9 mouse cellular contexts compared by ENCODE assay signal in genomic region chr15:99723120-99723514, GRCm38 (mm10). TPM values are rescaled to one million over a fixed set of nuclear protein-coding genes. Genes with fewer than 3 reads are reported as not detected.
DNase-seq lines count a peak whose midpoint lies in the region; ATAC-seq and TF ChIP-seq lines count a peak whose summit lies in the region.
"Had no signal": no experiment of that assay in that cellular context is flagged by ENCODE, and none has a peak within 500 bp of the region (broad histone marks: within the 10 kb centered on the region; RNA-seq: fewer than 3 reads in every experiment).

No protein-coding gene starts in this region.

- TF ChIP-seq POLR2A in cortical plate, adult 2 months (IDR thresholded peaks at IDR 0.05; ENCODE audit: extremely low read depth, insufficient read depth, low read length): no peak

- no peak for DNase-seq in kidney, adult 11 months
- no peak for DNase-seq in heart, postnatal 0 days (ENCODE audit: low spot score)
- peak; percentile 31 for DNase-seq in liver, postnatal 0 days
- no peak for DNase-seq in thymus, postnatal 4 days
- DNase-seq in right cerebral cortex, postnatal 36 days (ENCODE audit: low spot score in 2 of 2): no peak
- DNase-seq in gastrocnemius, adult 18-20 months (ENCODE audit: low spot score): no peak

- no peak for ATAC-seq in kidney, embryonic 14.5 days (ENCODE audit: low FRiP score, low TSS enrichment)
- ATAC-seq in heart, postnatal 0 days (ENCODE audit: insufficient read depth, low read depth): no peak
- no peak for ATAC-seq in liver, postnatal 0 days

- H3K27ac ChIP-seq in kidney, embryonic 14.5 days (ENCODE audit: low read depth, low read length): peak overlapping the region; percentile 95
- peak overlapping the region; percentile 38 for H3K27ac ChIP-seq in cortical plate, adult 2 months (ENCODE audit: insufficient read depth, low read length)
- peak overlapping the region; percentile 98 for H3K27ac ChIP-seq in heart, postnatal 0 days (ENCODE audit: low read depth)
- H3K27ac ChIP-seq in liver, postnatal 0 days (ENCODE audit: low read depth): peak overlapping the region; percentile 91

- no peaks in the 10 kb centered on the region for H3K9me3 ChIP-seq in kidney, embryonic 14.5 days (ENCODE audit: control insufficient read depth, low read length)
- no peaks in the 10 kb centered on the region for H3K9me3 ChIP-seq in heart, postnatal 0 days (replicated peaks; ENCODE audit: control insufficient read depth, low read length)
- H3K9me3 ChIP-seq in liver, postnatal 0 days (ENCODE audit: low read length): no peaks in the 10 kb centered on the region

- H3K27me3 ChIP-seq in kidney, embryonic 14.5 days (ENCODE audit: control insufficient read depth, insufficient read depth, low read length): no peaks in the 10 kb centered on the region
- no peaks in the 10 kb centered on the region for H3K27me3 ChIP-seq in heart, postnatal 0 days (ENCODE audit: control insufficient read depth, insufficient read depth, low read length)
- H3K27me3 ChIP-seq in liver, postnatal 0 days (ENCODE audit: insufficient read depth, low read length): no peaks in the 10 kb centered on the region

- no peak overlapping the region for H3K4me3 ChIP-seq in kidney, embryonic 14.5 days (ENCODE audit: low read length)
- no peak overlapping the region for H3K4me3 ChIP-seq in cortical plate, adult 2 months (ENCODE audit: insufficient read depth, low read length)
- no peak overlapping the region for H3K4me3 ChIP-seq in heart, postnatal 0 days (ENCODE audit: low read depth, low read length)
- H3K4me3 ChIP-seq in liver, postnatal 0 days (ENCODE audit: low read depth, low read length): no peak overlapping the region

- peaks cover 33% of the 10 kb centered on the region for H3K4me1 ChIP-seq in kidney, embryonic 14.5 days (ENCODE audit: control insufficient read depth, insufficient read depth, low read length)
- H3K4me1 ChIP-seq in cortical plate, adult 2 months (ENCODE audit: control insufficient read depth, insufficient read depth, low read length): peaks cover 6% of the 10 kb centered on the region
- H3K4me1 ChIP-seq in heart, postnatal 0 days (ENCODE audit: control insufficient read depth, insufficient read depth): peaks cover 32% of the 10 kb centered on the region
- H3K4me1 ChIP-seq in liver, postnatal 0 days (ENCODE audit: insufficient read depth): peaks cover 21% of the 10 kb centered on the region

- WGBS in kidney, embryonic 14.5 days: 72% methylated on average over 10 of the region's 10 CpGs
- WGBS in heart, postnatal 0 days: 45% methylated on average over 10 of the region's 10 CpGs
- WGBS in liver, postnatal 0 days (ENCODE audit: insufficient replicate concordance): 42% methylated on average over 10 of the region's 10 CpGs

- H3K36me3 ChIP-seq in kidney, embryonic 14.5 days (ENCODE audit: control insufficient read depth, insufficient read depth, low read length): peaks cover 9% of the 10 kb centered on the region
- peaks cover 8% of the 10 kb centered on the region for H3K36me3 ChIP-seq in heart, postnatal 0 days (replicated peaks; ENCODE audit: control insufficient read depth, insufficient read depth, low read length)
- H3K36me3 ChIP-seq in liver, postnatal 0 days (replicated peaks; ENCODE audit: insufficient read depth, low read length): peaks cover 10% of the 10 kb centered on the region

- no peak for TF ChIP-seq EP300 in heart, postnatal 0 days (IDR thresholded peaks at IDR 0.05; ENCODE audit: low read depth)
- TF ChIP-seq EP300 in liver, postnatal 0 days (IDR thresholded peaks at IDR 0.05; ENCODE audit: low read depth): no peak

- H3K4me2 ChIP-seq in kidney, embryonic 14.5 days (replicated peaks; ENCODE audit: low read depth, low read length): no peak overlapping the region
- H3K4me2 ChIP-seq in heart, postnatal 0 days (ENCODE audit: low read depth, low read length): peak overlapping the region; percentile 63; the same call in 1 of the 2 replicates
- peak overlapping the region; percentile 90 for H3K4me2 ChIP-seq in liver, postnatal 0 days (ENCODE audit: low read depth, low read length)

- TF ChIP-seq CTCF in cortical plate, adult 2 months (IDR thresholded peaks at IDR 0.05; ENCODE audit: extremely low read depth, insufficient read depth, low read length): no peak
- no peak for TF ChIP-seq CTCF in heart, postnatal 0 days (IDR thresholded peaks at IDR 0.05; ENCODE audit: low read depth)
- no peak for TF ChIP-seq CTCF in liver, postnatal 0 days (IDR thresholded peaks at IDR 0.05; ENCODE audit: low read depth)

- no peak overlapping the region for H3K9ac ChIP-seq in kidney, embryonic 14.5 days (ENCODE audit: low read depth, low read length)
- H3K9ac ChIP-seq in heart, postnatal 0 days (replicated peaks; ENCODE audit: low read depth, low read length): no peak overlapping the region
- no peak overlapping the region; the same call in 1 of the 2 replicates for H3K9ac ChIP-seq in liver, postnatal 0 days (replicated peaks)

RNA-seq across cellular contexts. Expression of gene Cox14, which starts 2.3 kb away (rescaled TPM):
- polyA plus RNA-seq in kidney, embryonic 14.5 days (2014; fragmentation: Nextera tagmentation; extraction: Ambion mirVana): 184 and 218 TPM in 2 replicates
- polyA plus RNA-seq in cortical plate, adult 2 months (2012; rRNA removed): 226 and 237 TPM in 2 replicates
- total RNA-seq in heart, postnatal 0 days (2014; rRNA removed; ENCODE audit: low replicate concordance): 94.2 and 195 TPM in 2 replicates
- polyA plus RNA-seq in heart, postnatal 0 days (2015; fragmentation: Nextera tagmentation; extraction: Ambion mirVana): 341 and 358 TPM in 2 replicates
- polyA plus RNA-seq in liver, postnatal 0 days (2015; fragmentation: Nextera tagmentation; extraction: Ambion mirVana): 111 and 117 TPM in 2 replicates
- 100 to 1,000 TPM; 139 to 156 TPM for total RNA-seq in gastrocnemius, adult 18-20 months (2021)

RNA-seq across cellular contexts. Expression of gene Gpd1, which starts 5.8 kb away (rescaled TPM):
- 2.0 and 3.1 TPM in 2 replicates for polyA plus RNA-seq in kidney, embryonic 14.5 days (2014; fragmentation: Nextera tagmentation; extraction: Ambion mirVana)
- 55.3 and 60.4 TPM in 2 replicates for polyA plus RNA-seq in cortical plate, adult 2 months (2012; rRNA removed)
- total RNA-seq in heart, postnatal 0 days (2014; rRNA removed; ENCODE audit: low replicate concordance): 8.7 and 16.4 TPM in 2 replicates
- polyA plus RNA-seq in heart, postnatal 0 days (2015; fragmentation: Nextera tagmentation; extraction: Ambion mirVana): 9.0 and 9.9 TPM in 2 replicates
- polyA plus RNA-seq in liver, postnatal 0 days (2015; fragmentation: Nextera tagmentation; extraction: Ambion mirVana): 147 and 150 TPM in 2 replicates
- total RNA-seq in gastrocnemius, adult 18-20 months (2021): 100 to 1,000 TPM; 366 to 449 TPM

RNA-seq across cellular contexts. Expression of gene Gm17349, which starts 17.8 kb away (rescaled TPM):
- not detected in 2 replicates for polyA plus RNA-seq in kidney, embryonic 14.5 days (2014; fragmentation: Nextera tagmentation; extraction: Ambion mirVana)
- polyA plus RNA-seq in cortical plate, adult 2 months (2012; rRNA removed): 1.3 and 1.8 TPM in 2 replicates
- not detected in 2 replicates for total RNA-seq in heart, postnatal 0 days (2014; rRNA removed; ENCODE audit: low replicate concordance)
- polyA plus RNA-seq in heart, postnatal 0 days (2015; fragmentation: Nextera tagmentation; extraction: Ambion mirVana): not detected in 2 replicates
- 1.3 and 2.9 TPM in 2 replicates for polyA plus RNA-seq in liver, postnatal 0 days (2015; fragmentation: Nextera tagmentation; extraction: Ambion mirVana)
- not detected for total RNA-seq in gastrocnemius, adult 18-20 months (2021)
- polyA plus RNA-seq: embryonic facial prominence, embryonic 14.5 days had no signal

RNA-seq across cellular contexts. Expression of gene Smarcd1, which starts 21.2 kb away (rescaled TPM):
- polyA plus RNA-seq in kidney, embryonic 14.5 days (2014; fragmentation: Nextera tagmentation; extraction: Ambion mirVana): 54.3 and 74.2 TPM in 2 replicates
- polyA plus RNA-seq in cortical plate, adult 2 months (2012; rRNA removed): 150 and 157 TPM in 2 replicates
- total RNA-seq in heart, postnatal 0 days (2014; rRNA removed; ENCODE audit: low replicate concordance): 28.4 and 35.7 TPM in 2 replicates
- 16.8 and 20.0 TPM in 2 replicates for polyA plus RNA-seq in heart, postnatal 0 days (2015; fragmentation: Nextera tagmentation; extraction: Ambion mirVana)
- 4.7 and 5.3 TPM in 2 replicates for polyA plus RNA-seq in liver, postnatal 0 days (2015; fragmentation: Nextera tagmentation; extraction: Ambion mirVana)
- total RNA-seq in gastrocnemius, adult 18-20 months (2021): 1 to 10 TPM; 5.8 to 7.4 TPM

RNA-seq across cellular contexts. Expression of gene Cers5, which starts 49.6 kb away (rescaled TPM):
- polyA plus RNA-seq in kidney, embryonic 14.5 days (2014; fragmentation: Nextera tagmentation; extraction: Ambion mirVana): 74.9 and 87.7 TPM in 2 replicates
- 42.5 and 44.5 TPM in 2 replicates for polyA plus RNA-seq in cortical plate, adult 2 months (2012; rRNA removed)
- total RNA-seq in heart, postnatal 0 days (2014; rRNA removed; ENCODE audit: low replicate concordance): 51.6 and 58.7 TPM in 2 replicates
- polyA plus RNA-seq in heart, postnatal 0 days (2015; fragmentation: Nextera tagmentation; extraction: Ambion mirVana): 37.4 and 38.9 TPM in 2 replicates
- polyA plus RNA-seq in liver, postnatal 0 days (2015; fragmentation: Nextera tagmentation; extraction: Ambion mirVana): 6.7 and 7.0 TPM in 2 replicates
- 1 to 10 TPM; 2.9 to 6.2 TPM for total RNA-seq in gastrocnemius, adult 18-20 months (2021)

Comparison
In these comparisons a context has a peak if more than half of its experiments do, and no peak if none do; other contexts are left out.
1. H3K27ac ChIP-seq: peak in every context shown above with its lines; median percentile 98 in heart, postnatal 0 days; 95 in kidney, embryonic 14.5 days; 91 in liver, postnatal 0 days; 38 in cortical plate, adult 2 months.